Mouse (Mus musculus): ENCODE data around the gene Oasl1. TPM values are rescaled to one million over a fixed set of nuclear protein-coding genes. Genes with fewer than 3 reads are reported as not detected.

Gene Oasl1
- polyA plus RNA-seq, 1 experiment from 2014 or later: 0.52 TPM

GRCm38 (mm10) chr5:114953326-114953725 is 30.3 kb downstream of the Oasl1 start:
- 94% methylated on average over 14 of the region's 14 CpGs for WGBS
- Histone ChIP-seq H3K9me3 (ENCODE audit: control insufficient read depth, low read length) (no peaks in the 10 kb centered on the region), H3K4me3 (ENCODE audit: low read depth, low read length) (no peak overlapping the region), H3K4me2 (ENCODE audit: low read depth, low read length) (no peak overlapping the region), H3K4me1 (ENCODE audit: control insufficient read depth, insufficient read depth, low read length) (no peaks in the 10 kb centered on the region), H3K9ac (replicated peaks; ENCODE audit: low read depth, low read length) (no peak overlapping the region), H3K36me3 (ENCODE audit: control insufficient read depth, insufficient read depth, low read length) (peaks cover 3% of the 10 kb centered on the region; the same call in 1 of the 2 replicates), H3K27ac (ENCODE audit: low read depth, low read length) (no peak overlapping the region), H3K27me3 (ENCODE audit: control insufficient read depth, insufficient read depth, low read length) (no peaks in the 10 kb centered on the region)
- no peak for ATAC-seq (ENCODE audit: low read depth)

DNA sequence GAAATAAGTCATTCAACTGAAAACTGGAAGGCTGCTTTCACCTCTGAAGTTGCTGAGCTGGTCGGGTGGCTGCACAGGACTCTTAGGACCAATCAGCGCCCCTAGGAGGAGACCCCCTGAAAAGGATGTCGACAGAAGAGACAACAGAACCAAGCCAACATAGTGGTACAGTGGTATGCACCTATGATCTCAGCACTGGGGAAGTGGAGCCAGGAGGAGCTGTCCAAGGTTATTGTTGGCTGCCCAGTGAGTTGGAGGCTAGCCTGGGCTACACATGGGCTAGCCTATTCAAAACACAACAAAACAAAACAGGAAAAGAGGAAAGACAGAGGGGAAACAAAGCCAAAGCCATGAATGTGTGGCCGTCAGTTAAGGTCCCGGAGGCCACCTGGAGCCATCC is 35.0 kb downstream of the Oasl1 start:
- 85% methylated on average over 5 of the region's 5 CpGs for WGBS
- ATAC-seq (ENCODE audit: low read depth): no peak

DNA sequence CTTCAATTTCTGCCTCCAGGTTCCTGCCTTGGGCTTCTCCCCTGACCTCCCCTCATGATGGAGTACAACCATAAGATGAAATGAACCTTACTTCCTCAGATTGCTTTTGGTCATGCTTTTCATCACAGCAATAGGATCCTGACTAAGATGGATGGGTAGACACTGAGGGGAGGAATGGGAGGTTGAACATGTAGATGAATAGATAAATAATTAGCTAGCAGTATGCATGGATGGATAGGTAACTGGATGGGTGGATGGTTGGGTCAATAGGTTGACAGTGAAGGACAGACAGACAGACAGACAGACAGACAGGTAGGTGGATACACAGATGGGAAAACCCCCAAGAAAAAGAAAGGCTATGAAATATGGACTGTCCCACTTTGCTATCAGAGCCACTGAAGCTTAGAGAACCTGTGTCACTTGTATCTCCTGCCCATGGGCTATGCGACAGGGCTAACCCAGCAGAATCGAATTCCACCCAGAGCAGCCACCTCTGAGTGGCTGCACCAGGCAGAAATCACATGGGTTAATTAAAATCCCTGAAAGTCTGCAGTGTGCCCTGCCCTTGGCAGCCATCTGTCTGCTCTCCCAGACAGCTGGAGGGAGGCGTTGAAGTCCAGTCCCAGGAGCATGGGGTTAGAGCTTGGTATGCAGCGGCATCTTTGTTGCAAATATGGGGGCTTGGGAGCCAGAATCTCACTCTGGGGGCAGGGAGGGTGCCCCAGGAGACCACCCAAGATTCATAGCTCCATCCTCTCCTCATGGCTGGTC is 38.7 kb downstream of the Oasl1 start:
- Histone ChIP-seq H3K4me2 (ENCODE audit: low read depth, low read length) (no peak overlapping the region), H3K9ac (replicated peaks; ENCODE audit: low read depth, low read length) (no peak overlapping the region), H3K4me1 (ENCODE audit: control insufficient read depth, insufficient read depth, low read length) (no peaks in the 10 kb centered on the region), H3K36me3 (ENCODE audit: control insufficient read depth, insufficient read depth, low read length) (no peaks in the 10 kb centered on the region), H3K27me3 (ENCODE audit: control insufficient read depth, insufficient read depth, low read length) (no peaks in the 10 kb centered on the region), H3K4me3 (ENCODE audit: low read depth, low read length) (no peak overlapping the region), H3K27ac (ENCODE audit: low read depth, low read length) (no peak overlapping the region), H3K9me3 (ENCODE audit: control insufficient read depth, low read length) (no peaks in the 10 kb centered on the region)
- no peak for ATAC-seq (ENCODE audit: low read depth)
- 46% methylated on average over 4 of the region's 4 CpGs for WGBS

More for the DNA sequence above, 35.0 kb downstream of the Oasl1 start:
- H3K9me3 ChIP-seq (ENCODE audit: control insufficient read depth, low read length): no peaks in the 10 kb centered on the region
- H3K27ac ChIP-seq (ENCODE audit: low read depth, low read length): no peak overlapping the region
- H3K9ac ChIP-seq (replicated peaks; ENCODE audit: low read depth, low read length): no peak overlapping the region
- H3K4me3 ChIP-seq (ENCODE audit: low read depth, low read length): no peak overlapping the region
- no peaks in the 10 kb centered on the region for H3K4me1 ChIP-seq (ENCODE audit: control insufficient read depth, insufficient read depth, low read length)
- no peaks in the 10 kb centered on the region for H3K36me3 ChIP-seq (ENCODE audit: control insufficient read depth, insufficient read depth, low read length)
- H3K4me2 ChIP-seq (ENCODE audit: low read depth, low read length): no peak overlapping the region
- H3K27me3 ChIP-seq (ENCODE audit: control insufficient read depth, insufficient read depth, low read length): no peaks in the 10 kb centered on the region

DNA sequence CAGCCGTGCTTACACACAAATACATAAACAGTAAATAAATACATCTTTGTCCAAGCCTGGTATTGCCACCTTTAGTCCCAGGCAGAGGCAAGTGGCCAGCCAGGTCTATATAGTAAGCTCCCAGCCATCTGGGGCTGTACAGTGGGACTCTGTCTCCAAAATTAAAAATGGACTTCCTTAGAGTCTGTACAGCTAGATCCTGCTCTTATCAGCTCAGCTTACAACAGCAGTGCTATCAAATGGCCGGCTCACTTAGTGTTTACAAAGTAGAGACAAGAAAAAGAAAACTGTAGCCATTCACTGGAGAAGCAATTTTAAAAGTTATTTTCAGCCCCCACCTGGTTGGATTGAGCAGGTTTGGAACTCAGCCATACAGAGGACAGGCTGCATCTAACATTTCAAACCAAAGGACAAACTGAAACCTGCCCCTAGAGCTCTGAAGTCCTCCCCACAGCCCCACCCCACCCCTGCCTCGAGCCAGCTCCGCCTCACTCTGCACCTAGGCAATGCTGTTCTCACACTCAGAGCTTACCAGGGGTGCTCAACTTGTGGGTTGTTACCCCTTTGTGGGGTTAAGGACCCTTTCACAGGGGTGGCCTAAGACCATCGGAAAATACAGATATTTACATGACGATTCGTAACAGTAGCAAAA is 41.4 kb downstream of the Oasl1 start:
- Histone ChIP-seq H3K27me3 (ENCODE audit: control insufficient read depth, insufficient read depth, low read length) (no peaks in the 10 kb centered on the region; the same call in 1 of the 2 replicates), H3K9ac (replicated peaks; ENCODE audit: low read depth, low read length) (no peak overlapping the region), H3K4me2 (ENCODE audit: low read depth, low read length) (no peak overlapping the region), H3K36me3 (ENCODE audit: control insufficient read depth, insufficient read depth, low read length) (no peaks in the 10 kb centered on the region), H3K4me1 (ENCODE audit: control insufficient read depth, insufficient read depth, low read length) (peaks cover 6% of the 10 kb centered on the region; the same call in 1 of the 2 replicates), H3K4me3 (ENCODE audit: low read depth, low read length) (no peak overlapping the region), H3K27ac (ENCODE audit: low read depth, low read length) (no peak overlapping the region), H3K9me3 (ENCODE audit: control insufficient read depth, low read length) (no peaks in the 10 kb centered on the region)
- 73% methylated on average over 7 of the region's 7 CpGs for WGBS
- ATAC-seq (ENCODE audit: low read depth): no peak

DNA sequence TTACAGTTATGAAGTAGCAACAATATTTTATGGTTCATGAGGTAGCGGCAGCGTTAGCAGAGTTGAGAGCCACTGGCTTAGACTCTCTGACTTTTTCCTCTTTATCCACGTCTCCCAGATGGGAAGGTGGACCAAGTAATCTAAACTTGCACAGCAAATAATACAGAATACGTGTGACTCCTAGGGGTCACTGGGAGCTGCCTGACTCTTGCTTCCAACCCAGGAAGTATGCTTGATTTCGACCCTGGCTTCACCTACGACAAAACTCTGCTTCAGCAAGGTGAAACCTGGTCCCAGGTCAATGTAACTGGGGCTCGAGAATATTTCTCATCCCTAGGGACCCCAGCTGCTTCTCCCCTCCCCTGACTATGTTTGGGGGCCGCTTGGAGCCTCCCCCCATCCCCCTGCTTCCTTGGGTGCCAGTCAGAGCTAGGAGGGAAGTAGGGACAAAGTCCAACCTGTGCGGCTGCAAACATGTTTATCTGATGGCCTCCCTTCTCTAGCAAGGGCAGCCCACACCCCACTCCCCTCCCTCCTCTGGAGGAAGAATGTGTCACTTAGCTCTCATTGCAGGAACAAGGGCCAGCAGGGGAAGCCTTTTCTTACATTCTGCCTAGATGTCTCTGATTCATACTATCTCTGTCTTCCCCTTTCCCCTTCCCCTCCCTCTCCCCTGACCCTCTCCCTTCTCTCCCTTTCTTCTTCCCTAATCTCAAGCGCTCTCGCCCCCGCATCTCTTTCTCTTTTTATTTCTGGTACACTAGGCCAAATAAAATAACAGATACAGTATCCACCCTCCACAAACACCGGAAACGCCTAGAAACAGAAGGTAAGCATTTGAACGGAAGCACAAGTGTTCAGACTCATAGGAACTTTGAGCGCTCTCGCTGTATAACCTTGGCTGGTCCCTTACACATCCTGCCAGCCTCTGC is 42.2 kb downstream of the Oasl1 start:
- Histone ChIP-seq H3K9ac (replicated peaks; ENCODE audit: low read depth, low read length) (no peak overlapping the region), H3K4me2 (ENCODE audit: low read depth, low read length) (no peak overlapping the region), H3K4me1 (ENCODE audit: control insufficient read depth, insufficient read depth, low read length) (peaks cover 6% of the 10 kb centered on the region; the same call in 1 of the 2 replicates), H3K36me3 (ENCODE audit: control insufficient read depth, insufficient read depth, low read length) (no peaks in the 10 kb centered on the region), H3K27ac (ENCODE audit: low read depth, low read length) (no peak overlapping the region), H3K9me3 (ENCODE audit: control insufficient read depth, low read length) (no peaks in the 10 kb centered on the region), H3K27me3 (ENCODE audit: control insufficient read depth, insufficient read depth, low read length) (no peaks in the 10 kb centered on the region; the same call in 1 of the 2 replicates), H3K4me3 (ENCODE audit: low read depth, low read length) (no peak overlapping the region)
- 71% methylated on average over 17 of the region's 17 CpGs for WGBS
- ATAC-seq (ENCODE audit: low read depth): no peak

DNA sequence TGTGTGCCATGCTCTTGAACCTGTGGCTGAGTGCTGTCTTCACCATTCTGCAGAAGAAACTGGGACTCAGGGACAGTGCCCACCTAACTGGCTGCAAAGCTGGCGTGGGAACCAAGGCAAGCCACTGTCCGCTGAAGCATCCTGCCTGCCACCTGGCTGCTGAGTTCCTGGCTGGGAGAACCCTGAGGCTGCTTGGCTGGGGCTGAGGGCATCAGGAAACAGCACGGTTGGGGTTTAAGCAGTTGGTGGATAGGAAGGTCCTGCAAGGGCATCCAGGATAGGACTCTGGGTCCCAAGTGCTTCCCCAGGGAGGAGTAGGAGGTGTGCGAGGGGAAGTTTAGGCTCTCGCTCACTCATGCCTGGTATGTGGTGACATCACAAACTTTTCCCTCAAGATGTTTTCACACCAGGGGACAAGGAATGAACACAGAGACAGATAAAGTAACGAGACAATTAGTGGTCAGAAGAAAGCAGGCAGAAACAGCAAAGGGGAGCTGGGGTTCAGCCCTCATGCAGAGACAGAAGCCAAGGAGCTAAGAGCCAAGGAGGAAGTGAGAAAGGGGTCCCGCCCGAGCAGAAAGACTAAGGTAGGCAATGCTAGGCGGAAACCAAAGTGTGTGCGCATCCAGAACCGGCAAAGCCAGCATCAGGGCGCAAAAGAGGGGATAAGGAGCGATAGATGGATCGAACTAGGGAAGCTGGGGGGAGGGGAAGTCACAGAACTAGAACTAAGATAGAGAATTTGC is 44.7 kb downstream of the Oasl1 start:
- Histone ChIP-seq H3K4me2 (ENCODE audit: low read depth, low read length) (no peak overlapping the region), H3K27ac (ENCODE audit: low read depth, low read length) (no peak overlapping the region), H3K9me3 (ENCODE audit: control insufficient read depth, low read length) (no peaks in the 10 kb centered on the region), H3K4me1 (ENCODE audit: control insufficient read depth, insufficient read depth, low read length) (peaks cover 6% of the 10 kb centered on the region; the same call in 1 of the 2 replicates), H3K27me3 (ENCODE audit: control insufficient read depth, insufficient read depth, low read length) (no peaks in the 10 kb centered on the region; the same call in 1 of the 2 replicates), H3K9ac (replicated peaks; ENCODE audit: low read depth, low read length) (no peak overlapping the region), H3K36me3 (ENCODE audit: control insufficient read depth, insufficient read depth, low read length) (no peaks in the 10 kb centered on the region), H3K4me3 (ENCODE audit: low read depth, low read length) (no peak overlapping the region)
- no peak for ATAC-seq (ENCODE audit: low read depth)
- 30% methylated on average over 14 of the region's 14 CpGs for WGBS

GRCm38 (mm10) chr5:114968651-114969050 is 45.6 kb downstream of the Oasl1 start:
- Histone ChIP-seq H3K9ac (replicated peaks; ENCODE audit: low read depth, low read length) (no peak overlapping the region), H3K4me2 (ENCODE audit: low read depth, low read length) (no peak overlapping the region), H3K27me3 (ENCODE audit: control insufficient read depth, insufficient read depth, low read length) (no peaks in the 10 kb centered on the region; the same call in 1 of the 2 replicates), H3K4me3 (ENCODE audit: low read depth, low read length) (no peak overlapping the region), H3K27ac (ENCODE audit: low read depth, low read length) (no peak overlapping the region), H3K36me3 (ENCODE audit: control insufficient read depth, insufficient read depth, low read length) (no peaks in the 10 kb centered on the region), H3K4me1 (ENCODE audit: control insufficient read depth, insufficient read depth, low read length) (peaks cover 6% of the 10 kb centered on the region; the same call in 1 of the 2 replicates), H3K9me3 (ENCODE audit: control insufficient read depth, low read length) (no peaks in the 10 kb centered on the region)
- 8% methylated on average over 7 of the region's 7 CpGs for WGBS
- ATAC-seq (ENCODE audit: low read depth): no peak

- ATAC-seq (ENCODE audit: low read depth): no peak
- peaks cover 6% of the 10 kb centered on the region; the same call in 1 of the 2 replicates for H3K4me1 ChIP-seq (ENCODE audit: control insufficient read depth, insufficient read depth, low read length)
- no peaks in the 10 kb centered on the region; the same call in 1 of the 2 replicates for H3K27me3 ChIP-seq (ENCODE audit: control insufficient read depth, insufficient read depth, low read length)
- no peak overlapping the region for H3K4me3 ChIP-seq (ENCODE audit: low read depth, low read length)
- H3K36me3 ChIP-seq (ENCODE audit: control insufficient read depth, insufficient read depth, low read length): no peaks in the 10 kb centered on the region
- no peak overlapping the region for H3K9ac ChIP-seq (replicated peaks; ENCODE audit: low read depth, low read length)
- H3K27ac ChIP-seq (ENCODE audit: low read depth, low read length): no peak overlapping the region
- no peaks in the 10 kb centered on the region for H3K9me3 ChIP-seq (ENCODE audit: control insufficient read depth, low read length)
- 10% methylated on average over 4 of the region's 4 CpGs for WGBS
- no peak overlapping the region for H3K4me2 ChIP-seq (ENCODE audit: low read depth, low read length)
Measured at GRCm38 (mm10) chr5:114969064-114969463, 46.0 kb downstream of the Oasl1 start.
